Mouse (Mus musculus) midbrain, embryonic 11.5 days (tissue): ENCODE results near the gene Depp1. TPM values are rescaled to one million over a fixed set of nuclear protein-coding genes. Genes with fewer than 3 reads are reported as not detected.

Source experiments
- ATAC-seq: fragments of 200-750 bp; cut with Nextera tagmentation; 2 replicates; pipeline ENCODE4 v1.8.0; 2017; ENCODE audit warnings: moderate TSS enrichment, moderate library complexity; ENCODE audit not compliant: low FRiP score
- DNase-seq: peaks from one replicate; pipeline ENCODE4 v3.0.0; 2015; ENCODE audit warnings: low spot score; ENCODE audit errors: missing footprints
- H3K27ac ChIP-seq: fragments of 300-500 bp; sonication (generic); 2 replicates; pipeline ENCODE4 v1.5.1; 2014; ENCODE audit warnings: low read depth, low read length
- H3K27me3 ChIP-seq: fragments of 300-500 bp; sonication (generic); 2 replicates; pipeline ENCODE4 v1.6.1; 2014; ENCODE audit warnings: mild to moderate bottlenecking, low read length, moderate library complexity, mixed read lengths; ENCODE audit not compliant: control insufficient read depth, insufficient read depth
- H3K36me3 ChIP-seq: fragments of 300-500 bp; sonication (generic); 2 replicates; pipeline ENCODE4 v1.6.1; 2014; ENCODE audit warnings: mild to moderate bottlenecking, low read length, moderate library complexity, mixed read lengths; ENCODE audit not compliant: control insufficient read depth, insufficient read depth
- H3K4me1 ChIP-seq: fragments of 300-500 bp; sonication (generic); 2 replicates; pipeline ENCODE4 v1.6.1; 2014; ENCODE audit warnings: low read length; ENCODE audit not compliant: control insufficient read depth, insufficient read depth
- H3K4me2 ChIP-seq: fragments of 300-500 bp; sonication (generic); 2 replicates; pipeline ENCODE4 v1.6.1; 2014; ENCODE audit warnings: mild to moderate bottlenecking, moderate library complexity
- H3K4me3 ChIP-seq: fragments of 300-500 bp; sonication (generic); 2 replicates; pipeline ENCODE4 v1.5.1; 2014; ENCODE audit warnings: low read depth, low read length
- H3K9ac ChIP-seq: fragments of 300-500 bp; sonication (generic); 2 replicates; pipeline ENCODE4 v1.6.1; 2014; ENCODE audit warnings: low read length
- H3K9me3 ChIP-seq: fragments of 300-500 bp; sonication (generic); 2 replicates; pipeline ENCODE4 v1.6.1; 2016; ENCODE audit warnings: low read length; ENCODE audit not compliant: control insufficient read depth
- WGBS: fragments of 180-500 bp; shearing (Covaris S2); extraction: QIAGEN DNeasy Blood & Tissue Kit; methylation state at CpG from one replicate; pipeline ENCODE4 v1.1.7; 2014; 5-methylcytosine and 5-hydroxymethylcytosine counted together
- polyA plus RNA-seq: library from polyadenylated mRNA; unstranded; fragments of >200 nt; fragmentation: Nextera tagmentation; extraction: Ambion mirVana; gene quantifications from 2 replicates; pipeline ENCODE4 v1.2.1, GENCODE M21; 2014

Gene Depp1
- polyA plus RNA-seq, 1 experiment from 2014 or later, result 6.5 TPM

- no peaks in the 10 kb centered on the region for H3K9me3 ChIP-seq
- WGBS, result 66% methylated on average over 5 of the region's 5 CpGs
- H3K27ac ChIP-seq, result peak overlapping the region; percentile 16; the same call in 1 of the 2 replicates
- peak overlapping the region; percentile 44; the same call in 1 of the 2 replicates for H3K4me3 ChIP-seq
- H3K9ac ChIP-seq, result peak overlapping the region; percentile 43
- ATAC-seq (no peak), DNase-seq (peak; percentile 89)
- no peaks in the 10 kb centered on the region; the same call in 1 of the 2 replicates for H3K27me3 ChIP-seq
- peaks cover 34% of the 10 kb centered on the region for H3K4me1 ChIP-seq
- no peaks in the 10 kb centered on the region for H3K36me3 ChIP-seq
- H3K4me2 ChIP-seq, result peak overlapping the region; percentile 63
Observed at GRCm38 (mm10) chr6:116672349-116672748, 21.9 kb downstream of the Depp1 start.

- no peaks in the 10 kb centered on the region for H3K9me3 ChIP-seq
- peak; percentile 91 for ATAC-seq
- H3K4me2 ChIP-seq, result peak within 1 kb of the TSS; percentile 63
- H3K27me3 ChIP-seq, result no peaks in the 10 kb centered on the region; the same call in 1 of the 2 replicates
- DNase-seq, result peak; percentile 100
- H3K27ac ChIP-seq, result no peak within 1 kb of the TSS
- peak within 1 kb of the TSS; percentile 44 for H3K4me3 ChIP-seq
- WGBS, result under 1% methylated on average over 44 of the region's 44 CpGs
- H3K36me3 ChIP-seq, result no peaks in the 10 kb centered on the region
- H3K4me1 ChIP-seq, result peaks cover 31% of the 10 kb centered on the region
- H3K9ac ChIP-seq, result peak within 1 kb of the TSS; percentile 60
Observed at GRCm38 (mm10) chr6:116673471-116674282, 23.3 kb downstream of the Depp1 start, which contains the start of gene Rassf4. Rassf4 (minus strand) TSS chr6:116673952.

- 23% methylated on average over 16 of the region's 16 CpGs for WGBS
- H3K4me1 ChIP-seq, result peaks cover 29% of the 10 kb centered on the region
Observed at GRCm38 (mm10) chr6:116674283-116674886, 24.0 kb downstream of the Depp1 start.

GRCm38 (mm10) chr6:116676355-116676913 lies 26.0 kb downstream of the Depp1 start:
- Histone ChIP-seq H3K4me2 (no peak overlapping the region), H3K4me1 (peaks cover 10% of the 10 kb centered on the region), H3K27ac (no peak overlapping the region), H3K36me3 (no peaks in the 10 kb centered on the region), H3K27me3 (no peaks in the 10 kb centered on the region; the same call in 1 of the 2 replicates), H3K4me3 (no peak overlapping the region), H3K9me3 (no peaks in the 10 kb centered on the region), H3K9ac (no peak overlapping the region)
- 86% methylated on average over 10 of the region's 10 CpGs for WGBS
- no peak for ATAC-seq
- no peak for DNase-seq

More at GRCm38 (mm10) chr6:116674283-116674886, 24.0 kb downstream of the Depp1 start:
- Histone ChIP-seq H3K9me3 (no peaks in the 10 kb centered on the region), H3K4me2 (peak overlapping the region; percentile 63), H3K4me3 (peak overlapping the region; percentile 44), H3K27me3 (no peaks in the 10 kb centered on the region; the same call in 1 of the 2 replicates), H3K9ac (peak overlapping the region; percentile 60), H3K27ac (no peak overlapping the region), H3K36me3 (no peaks in the 10 kb centered on the region)
- DNase-seq, result peak; percentile 93
- no peak for ATAC-seq

- no peak overlapping the region for H3K27ac ChIP-seq
- no peak overlapping the region for H3K4me3 ChIP-seq
- H3K27me3 ChIP-seq, result no peaks in the 10 kb centered on the region; the same call in 1 of the 2 replicates
- H3K4me1 ChIP-seq, result peaks cover 5% of the 10 kb centered on the region
- DNase-seq (no peak), ATAC-seq (no peak)
- no peak overlapping the region for H3K4me2 ChIP-seq
- no peaks in the 10 kb centered on the region for H3K36me3 ChIP-seq
- H3K9me3 ChIP-seq, result no peaks in the 10 kb centered on the region
- no peak overlapping the region for H3K9ac ChIP-seq
- WGBS, result 71% methylated on average over 6 of the region's 6 CpGs
Observed at GRCm38 (mm10) chr6:116677321-116677720, 26.9 kb downstream of the Depp1 start.

- DNase-seq (no peak), ATAC-seq (no peak)
- Histone ChIP-seq H3K4me2 (no peak overlapping the region), H3K27me3 (no peaks in the 10 kb centered on the region; the same call in 1 of the 2 replicates), H3K36me3 (no peaks in the 10 kb centered on the region), H3K4me3 (no peak overlapping the region), H3K9ac (no peak overlapping the region), H3K9me3 (no peaks in the 10 kb centered on the region), H3K27ac (no peak overlapping the region), H3K4me1 (no peaks in the 10 kb centered on the region)
- 78% methylated on average over 5 of the region's 5 CpGs for WGBS
Observed at GRCm38 (mm10) chr6:116679563-116680288, 29.3 kb downstream of the Depp1 start.

- H3K27ac ChIP-seq, result no peak overlapping the region
- ATAC-seq, result no peak
- no peaks in the 10 kb centered on the region for H3K4me1 ChIP-seq
- H3K4me2 ChIP-seq, result no peak overlapping the region
- H3K27me3 ChIP-seq, result no peaks in the 10 kb centered on the region
- H3K36me3 ChIP-seq, result no peaks in the 10 kb centered on the region
- no peak overlapping the region for H3K4me3 ChIP-seq
- WGBS, result 58% methylated on average over 6 of the region's 6 CpGs
- H3K9me3 ChIP-seq, result no peaks in the 10 kb centered on the region
- no peak overlapping the region for H3K9ac ChIP-seq
- no peak for DNase-seq
Observed at GRCm38 (mm10) chr6:116682317-116682716, 31.9 kb downstream of the Depp1 start.

GRCm38 (mm10) chr6:116693639-116694038 lies 43.2 kb downstream of the Depp1 start:
- H3K4me2 ChIP-seq, result no peak overlapping the region
- DNase-seq (no peak), ATAC-seq (no peak)
- H3K4me3 ChIP-seq, result no peak overlapping the region
- no peaks in the 10 kb centered on the region for H3K4me1 ChIP-seq
- H3K27ac ChIP-seq, result no peak overlapping the region
- H3K9ac ChIP-seq, result no peak overlapping the region
- WGBS, result 83% methylated on average over 4 of the region's 4 CpGs
- no peaks in the 10 kb centered on the region for H3K27me3 ChIP-seq
- no peaks in the 10 kb centered on the region for H3K9me3 ChIP-seq
- no peaks in the 10 kb centered on the region for H3K36me3 ChIP-seq
